Mouse (Mus musculus) WW6 (cell line): ENCODE data around the gene Pitx1.

ENCODE experiments used
- DNase-seq: peaks from one replicate; pipeline ENCODE4 v3.0.0-alpha.2; 2013; ENCODE audit warnings: low read depth, low spot score

The Pitx1 gene

DNA sequence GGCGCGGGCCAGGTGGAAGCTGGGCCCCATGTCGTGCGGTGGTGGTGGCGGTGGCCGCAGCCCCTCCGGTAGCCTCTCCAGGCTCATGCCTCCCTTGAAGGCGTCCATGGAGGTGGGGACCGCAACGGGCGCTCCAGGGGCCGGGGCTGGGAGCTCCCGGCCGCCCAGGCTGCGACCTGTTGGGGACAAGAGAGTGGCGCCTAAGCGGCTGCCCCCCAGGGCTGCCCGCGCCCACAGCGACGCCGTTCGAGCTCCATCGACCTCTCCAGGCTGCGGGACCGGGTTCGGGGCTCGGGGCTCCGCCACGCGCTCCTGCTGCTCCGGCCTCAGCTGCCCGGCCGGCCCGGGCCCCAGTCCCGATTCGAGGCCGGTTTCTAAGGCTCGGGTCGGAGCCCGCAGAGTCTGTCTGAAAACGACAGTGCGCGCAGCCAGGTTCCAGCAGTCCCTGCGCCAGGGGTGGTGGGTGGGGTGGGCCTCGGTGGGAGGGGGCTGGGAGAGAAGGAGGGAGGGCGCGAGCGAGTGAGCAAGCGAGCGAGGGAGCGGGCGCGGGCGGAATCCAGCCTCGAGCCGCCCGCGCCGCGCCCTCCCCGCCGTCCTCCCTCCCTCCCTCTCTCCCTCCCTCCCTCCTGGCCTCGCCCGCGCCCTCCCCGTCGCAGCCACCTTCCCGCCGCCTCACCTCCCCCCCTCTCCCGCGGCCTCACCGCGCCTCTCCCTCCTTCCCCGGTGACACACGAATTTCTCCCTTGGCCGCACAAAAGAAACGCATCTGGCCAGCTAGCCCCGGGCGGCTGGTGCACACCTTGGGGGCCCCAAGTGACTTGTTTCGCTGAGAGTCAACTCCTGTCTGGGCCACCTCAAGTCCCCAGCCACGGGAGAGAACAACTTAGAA, 4.9 kb downstream of the Pitx1 start:
- DNase-seq, result no peak

GRCm38 (mm10) chr13:55830081-55830832, 5.7 kb downstream of the Pitx1 start:
- no peak for DNase-seq

DNA sequence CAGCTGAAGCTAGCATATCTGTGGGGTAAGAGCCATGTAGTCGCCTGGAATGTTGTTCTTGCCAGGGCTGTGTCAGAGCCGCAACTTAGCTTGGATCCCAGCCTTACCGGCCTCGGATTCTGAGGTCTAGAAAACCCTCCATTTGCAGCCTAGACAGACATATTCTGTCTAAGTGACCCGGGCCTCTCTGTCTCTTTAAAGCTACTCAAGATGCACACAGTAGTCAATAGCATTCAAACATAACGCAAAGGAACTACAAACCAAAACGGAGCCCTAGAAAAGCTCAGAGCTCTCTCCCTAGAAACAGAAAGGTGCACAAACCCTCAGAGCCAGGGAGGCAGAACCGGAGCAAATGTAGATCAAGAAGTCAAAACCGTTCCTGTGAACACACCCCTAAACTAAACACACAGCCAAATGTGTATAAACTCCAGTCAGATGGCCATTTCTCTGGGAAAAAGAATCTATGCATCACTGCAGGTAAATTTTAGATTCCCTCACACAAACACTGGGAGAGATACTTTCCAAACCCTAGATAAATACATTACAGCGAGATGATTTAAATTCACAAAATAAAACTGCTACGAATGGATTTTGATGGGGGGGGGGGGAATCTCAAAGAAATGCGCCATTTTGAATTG, 6.9 kb downstream of the Pitx1 start:
- DNase-seq, result no peak

DNA sequence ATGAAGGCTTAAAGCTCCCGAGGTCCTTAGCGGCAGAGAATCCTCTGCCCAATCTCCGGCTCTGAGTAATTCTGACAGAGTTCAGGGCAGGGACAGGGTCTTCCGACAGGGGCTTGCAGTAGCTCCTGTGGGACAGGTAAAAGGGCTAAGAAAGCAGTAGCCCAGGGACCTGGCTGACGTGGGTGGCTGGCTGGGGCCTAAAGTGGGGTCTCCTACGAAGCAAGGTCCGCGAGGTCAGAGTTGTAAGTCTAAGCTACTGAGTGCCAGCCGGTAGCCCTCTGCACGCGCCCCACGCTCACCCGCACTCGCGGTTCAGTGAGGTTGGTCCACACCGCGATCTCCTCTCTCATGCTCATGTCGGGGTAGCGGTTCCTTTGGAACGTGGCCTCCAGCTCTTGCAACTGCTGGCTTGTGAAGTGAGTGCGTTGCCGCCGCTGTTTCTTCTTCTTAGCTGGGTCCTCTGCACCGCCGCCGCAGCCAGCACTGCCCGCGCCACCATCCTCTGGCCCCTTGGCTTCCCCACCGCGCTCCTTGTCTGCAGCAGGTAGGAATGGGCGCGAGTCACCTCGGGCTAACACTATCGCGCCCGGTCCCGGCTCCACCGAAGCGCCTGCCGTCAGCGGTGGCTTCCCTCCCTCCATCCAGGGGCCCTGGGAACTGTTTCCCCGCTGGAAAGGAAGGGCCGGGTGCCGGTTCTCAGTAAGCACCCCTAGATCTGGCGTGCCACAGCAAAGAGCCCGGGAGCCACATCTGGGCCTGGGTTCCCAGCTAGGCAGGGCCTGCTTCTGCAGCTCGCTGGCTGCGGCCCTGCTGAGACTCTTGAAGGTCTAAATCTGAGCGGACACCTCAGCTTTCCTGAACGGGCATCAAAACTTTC, 7.6 kb downstream of the Pitx1 start:
- DNase-seq, result no peak

DNA sequence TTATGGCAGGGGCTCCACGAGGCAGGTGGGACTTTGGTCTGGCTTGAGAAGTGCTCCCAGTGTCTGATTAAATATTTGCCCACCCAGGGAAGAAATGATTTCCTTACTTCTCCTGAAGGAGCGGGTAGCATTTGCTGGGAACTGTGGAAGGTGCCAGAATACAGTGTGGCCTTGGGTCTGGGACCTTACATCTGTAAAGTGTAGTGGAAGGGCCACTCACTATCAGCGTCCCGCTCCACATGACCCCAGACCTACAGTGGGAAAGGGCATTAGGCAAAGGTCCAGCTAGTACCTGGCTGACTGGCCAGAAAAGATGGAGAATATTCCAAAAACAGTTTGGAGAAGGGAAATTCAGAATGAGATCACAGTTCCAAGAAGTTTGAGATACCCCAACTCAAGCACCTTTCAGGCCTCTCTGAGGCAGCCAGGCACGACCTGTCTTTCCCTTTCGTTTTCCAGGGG, 8.3 kb downstream of the Pitx1 start:
- no peak for DNase-seq

GRCm38 (mm10) chr13:55826796-55827678, 9.0 kb downstream of the Pitx1 start:
- DNase-seq, result no peak

DNA sequence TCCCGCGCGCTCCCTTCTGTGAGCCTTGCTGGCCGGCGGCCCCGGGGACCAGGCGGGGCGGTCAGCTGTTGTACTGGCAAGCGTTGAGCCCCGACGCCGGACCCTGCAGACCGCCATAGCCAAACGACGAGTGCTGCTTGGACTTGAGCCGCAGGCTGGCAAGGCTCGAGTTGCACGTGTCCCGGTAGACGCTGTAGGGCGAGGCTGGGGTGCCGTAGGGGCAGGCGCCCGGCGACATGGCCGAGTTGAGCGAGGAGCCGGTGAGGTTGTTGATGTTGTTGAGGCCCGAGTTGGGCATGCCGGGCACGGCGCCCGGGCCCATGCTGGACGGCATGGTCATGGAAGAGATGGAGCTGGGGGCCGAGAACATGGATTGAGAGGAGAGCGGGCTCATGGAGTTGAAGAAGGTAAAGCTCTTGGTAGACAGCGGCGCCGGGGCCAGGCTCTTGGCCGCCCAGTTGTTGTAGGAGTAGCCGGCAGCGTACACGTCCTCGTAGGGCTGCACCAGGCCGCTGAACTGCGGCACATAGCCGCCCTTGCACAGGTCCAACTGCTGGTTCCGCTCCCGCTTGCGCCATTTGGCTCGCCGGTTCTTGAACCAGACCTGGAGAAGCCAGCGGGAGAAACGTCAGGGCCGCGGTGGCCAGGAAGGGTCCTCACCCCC, 9.9 kb downstream of the Pitx1 start:
- DNase-seq, result no peak

- DNase-seq, result no peak
Measured at GRCm38 (mm10) chr13:55825245-55825681, 10.7 kb downstream of the Pitx1 start.

GRCm38 (mm10) chr13:55824151-55824945, 11.6 kb downstream of the Pitx1 start:
- no peak for DNase-seq

DNA sequence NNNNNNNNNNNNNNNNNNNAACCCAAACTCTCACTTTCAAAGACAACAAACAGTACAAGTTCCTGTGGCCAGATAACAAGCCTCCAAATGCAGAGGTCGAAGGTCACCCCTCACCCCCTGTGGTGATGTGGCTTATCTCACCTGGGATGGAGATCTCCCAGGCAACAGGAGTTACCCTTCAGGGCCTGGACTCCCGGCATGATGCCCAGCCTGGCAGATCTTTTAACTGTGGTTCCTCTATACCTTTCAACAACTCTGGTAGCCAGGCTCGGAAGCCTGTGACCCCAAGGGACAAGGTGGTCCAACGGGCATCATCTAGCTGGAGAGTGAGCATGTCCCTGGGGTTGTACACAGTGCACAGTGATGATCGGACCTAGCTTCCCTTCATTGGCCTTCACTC, 13.5 kb downstream of the Pitx1 start:
- DNase-seq, result no peak

- DNase-seq, result no peak
Measured at GRCm38 (mm10) chr13:55814834-55815233, 21.2 kb downstream of the Pitx1 start.

DNA sequence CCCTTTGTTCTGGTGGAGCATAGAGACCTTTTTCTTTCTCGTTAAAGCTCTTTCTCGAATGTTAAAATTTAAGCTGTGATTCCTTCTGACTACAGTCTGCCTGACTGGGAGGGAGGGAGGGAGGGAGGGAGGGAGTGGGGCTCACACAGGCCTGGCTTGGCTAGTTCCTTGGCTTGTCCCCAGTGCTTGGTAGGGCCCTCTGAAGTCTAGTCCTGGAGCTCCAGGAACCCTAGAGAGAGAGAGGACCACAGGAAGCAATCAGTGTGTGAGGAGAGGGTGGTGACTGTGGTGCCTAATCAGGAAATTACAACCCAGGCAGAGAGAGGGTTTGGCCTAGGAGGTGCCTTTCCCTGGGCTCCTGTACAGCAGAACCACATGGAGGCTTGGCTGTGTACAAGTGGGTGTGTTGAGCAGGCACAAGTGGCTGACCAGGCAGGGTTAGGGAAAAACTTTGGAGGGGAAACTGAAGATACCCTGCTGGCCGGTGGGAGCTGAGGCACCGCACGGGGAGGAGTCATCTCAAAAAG, 22.4 kb downstream of the Pitx1 start:
- no peak for DNase-seq

GRCm38 (mm10) chr13:55810947-55811346, 25.0 kb downstream of the Pitx1 start:
- DNase-seq, result no peak

GRCm38 (mm10) chr13:55809707-55810106, 26.3 kb downstream of the Pitx1 start:
- DNase-seq, result no peak

GRCm38 (mm10) chr13:55809041-55809623, 26.9 kb downstream of the Pitx1 start:
- DNase-seq, result no peak

DNA sequence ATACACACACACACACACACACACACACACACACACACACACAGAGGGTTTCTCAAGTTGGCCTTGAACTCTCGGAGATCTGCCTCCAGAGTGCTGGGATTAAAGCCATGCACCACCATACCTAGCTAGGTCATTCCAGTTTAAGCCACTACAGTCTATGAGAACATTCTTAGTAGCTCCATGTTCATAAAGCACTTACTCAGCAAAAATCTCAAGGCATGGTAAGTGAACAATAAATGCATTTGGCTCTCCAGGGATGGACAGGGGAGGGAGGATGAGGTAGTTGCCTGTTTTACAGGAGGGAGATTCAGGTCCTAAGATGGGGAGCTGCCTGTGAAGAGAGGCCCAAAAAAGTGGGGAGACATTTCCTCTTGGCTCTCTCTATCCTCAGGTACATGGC, 32.0 kb downstream of the Pitx1 start:
- DNase-seq, result no peak

GRCm38 (mm10) chr13:55801246-55801645, 34.7 kb downstream of the Pitx1 start:
- no peak for DNase-seq

GRCm38 (mm10) chr13:55786120-55786519, 49.9 kb downstream of the Pitx1 start:
- no peak for DNase-seq
